Mouse (Mus musculus): Measurements from ENCODE around the gene Sap25. TPM values are rescaled to one million over a fixed set of nuclear protein-coding genes. Genes with fewer than 3 reads are reported as not detected.
A peak's percentile ranks its signal among the peaks of the same experiment; 100 is the strongest.
"Not testable (repeated sequence)": the region's sequence is repeated elsewhere in the genome, so short reads cannot be mapped to it uniquely, and the experiment has no call there.

The Sap25 gene
- polyA plus RNA-seq, 1 experiment from 2014 or later, result 5.9 TPM

DNA sequence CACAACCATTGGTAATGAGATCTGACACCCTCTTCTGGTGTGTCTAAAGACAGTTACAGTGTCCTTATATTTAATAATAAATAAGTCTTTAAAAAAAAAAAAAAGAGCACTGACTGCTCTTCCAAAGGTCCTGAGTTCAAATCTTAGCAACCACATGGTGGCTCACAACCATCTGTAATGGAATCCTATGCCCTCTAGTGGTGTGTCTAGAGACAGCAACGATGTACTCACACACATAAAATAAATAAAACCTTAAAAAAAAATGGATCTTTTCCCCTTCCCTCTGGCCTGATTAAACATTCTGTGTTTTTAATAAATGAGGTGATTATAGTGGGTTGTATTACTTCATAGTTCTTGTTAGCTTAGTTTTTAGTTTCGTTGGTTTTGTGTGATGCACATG, 26.2 kb upstream of the Sap25 start:
- WGBS, result 93% methylated on average over 2 of the region's 2 CpGs
- not testable (repeated sequence) for H3K4me2 ChIP-seq (ENCODE audit: low read length); H3K9me3 ChIP-seq (replicated peaks; ENCODE audit: control insufficient read depth, low read length, poor library complexity, severe bottlenecking); ATAC-seq; H3K27ac ChIP-seq (ENCODE audit: low read length); H3K27me3 ChIP-seq (ENCODE audit: control insufficient read depth, insufficient read depth, low read depth, low read length); H3K4me1 ChIP-seq (ENCODE audit: control insufficient read depth, insufficient read depth, low read length); H3K4me3 ChIP-seq (ENCODE audit: low read depth, low read length); H3K9ac ChIP-seq (ENCODE audit: low read depth, low read length); H3K36me3 ChIP-seq (ENCODE audit: control insufficient read depth, insufficient read depth, low read length)

DNA sequence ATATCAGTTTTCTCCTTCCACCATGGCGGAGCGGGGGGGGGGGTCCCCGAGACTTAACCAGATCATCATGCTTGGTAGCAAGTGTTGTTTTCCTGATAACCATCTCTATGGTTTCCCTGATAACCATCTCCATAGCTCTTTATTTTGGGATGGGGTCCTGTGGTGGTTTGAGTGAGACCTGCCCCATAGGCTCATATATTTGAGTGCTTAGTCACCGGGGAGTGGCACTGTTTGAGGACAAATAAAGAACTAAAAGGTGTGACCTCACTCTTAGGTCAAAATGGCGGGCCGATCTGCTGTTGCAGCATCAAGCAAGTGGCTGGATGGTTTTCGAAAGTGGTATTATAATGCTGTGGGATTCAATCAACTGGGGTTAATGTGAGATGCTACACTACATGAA, 25.8 kb upstream of the Sap25 start:
- 91% methylated on average over 7 of the region's 7 CpGs for WGBS
- ATAC-seq, result no peak

DNA sequence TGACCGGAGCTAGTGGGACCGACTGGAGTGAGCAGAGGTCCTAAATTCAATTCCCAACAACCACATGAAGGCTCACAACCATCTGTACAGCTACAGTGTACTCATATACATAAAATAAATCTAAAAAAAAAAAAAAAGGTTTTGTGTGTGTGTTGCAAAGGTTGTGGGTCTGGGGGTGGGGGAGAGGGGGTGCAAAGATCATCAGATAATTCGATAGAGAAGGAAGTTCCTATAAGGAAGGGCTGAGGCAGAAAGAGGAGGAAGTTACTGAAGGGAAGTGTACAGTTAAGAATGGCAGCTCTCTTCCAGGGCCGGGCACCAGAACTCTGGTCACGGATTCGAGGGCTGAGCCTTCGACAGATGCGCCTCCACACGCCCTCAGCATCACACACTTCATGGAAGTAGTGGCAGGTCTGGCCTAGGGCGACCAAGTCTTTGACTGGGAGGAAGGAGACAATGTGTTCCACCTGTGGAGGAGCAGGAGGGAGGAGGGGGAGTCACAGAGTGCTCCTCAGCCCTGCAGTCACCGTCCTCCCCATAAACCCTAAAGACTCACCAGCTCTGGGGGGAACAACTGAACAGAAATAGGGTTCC, 17.1 kb upstream of the Sap25 start:
- 87% methylated on average over 11 of the region's 11 CpGs for WGBS
- H3K4me1 ChIP-seq (ENCODE audit: control insufficient read depth, insufficient read depth, low read length), result peaks cover 4% of the 10 kb centered on the region; the same call in 1 of the 2 replicates
- H3K27ac ChIP-seq (ENCODE audit: low read length), result no peak overlapping the region
- no peaks in the 10 kb centered on the region for H3K36me3 ChIP-seq (ENCODE audit: control insufficient read depth, insufficient read depth, low read length)
- H3K4me2 ChIP-seq (ENCODE audit: low read length), result no peak overlapping the region
- no peaks in the 10 kb centered on the region for H3K27me3 ChIP-seq (ENCODE audit: control insufficient read depth, insufficient read depth, low read depth, low read length)
- H3K9me3 ChIP-seq (replicated peaks; ENCODE audit: control insufficient read depth, low read length, poor library complexity, severe bottlenecking), result no peaks in the 10 kb centered on the region
- no peak for ATAC-seq
- H3K9ac ChIP-seq (ENCODE audit: low read depth, low read length), result no peak overlapping the region
- no peak overlapping the region for H3K4me3 ChIP-seq (ENCODE audit: low read depth, low read length)

More for the DNA sequence above, 25.8 kb upstream of the Sap25 start:
- no peak overlapping the region for H3K4me3 ChIP-seq (ENCODE audit: low read depth, low read length)
- H3K36me3 ChIP-seq (ENCODE audit: control insufficient read depth, insufficient read depth, low read length), result no peaks in the 10 kb centered on the region
- no peaks in the 10 kb centered on the region for H3K27me3 ChIP-seq (ENCODE audit: control insufficient read depth, insufficient read depth, low read depth, low read length)
- H3K4me1 ChIP-seq (ENCODE audit: control insufficient read depth, insufficient read depth, low read length), result no peaks in the 10 kb centered on the region
- H3K9me3 ChIP-seq (replicated peaks; ENCODE audit: control insufficient read depth, low read length, poor library complexity, severe bottlenecking), result no peaks in the 10 kb centered on the region
- H3K27ac ChIP-seq (ENCODE audit: low read length), result no peak overlapping the region
- H3K4me2 ChIP-seq (ENCODE audit: low read length), result no peak overlapping the region
- no peak overlapping the region for H3K9ac ChIP-seq (ENCODE audit: low read depth, low read length)

DNA sequence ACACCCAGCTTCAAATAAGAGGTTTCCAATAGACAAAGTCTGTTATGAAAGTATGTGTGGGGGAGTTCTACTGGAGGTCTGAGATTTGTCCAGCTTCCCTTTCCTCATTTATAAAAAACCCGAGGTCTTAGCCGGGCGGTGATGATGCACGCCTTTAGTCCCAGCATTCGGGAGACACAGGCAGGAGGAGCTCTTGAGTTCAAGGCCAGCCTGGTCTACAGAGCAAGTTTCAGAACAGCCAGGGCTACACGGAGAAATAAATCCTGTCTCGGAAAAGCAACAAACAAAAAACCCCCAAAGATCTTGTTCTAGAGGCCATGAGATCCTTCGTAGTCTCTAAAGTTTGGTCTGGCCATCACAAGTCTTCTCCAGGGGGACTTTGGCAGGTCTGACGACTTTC, 13.1 kb upstream of the Sap25 start:
- no peaks in the 10 kb centered on the region for H3K27me3 ChIP-seq (ENCODE audit: control insufficient read depth, insufficient read depth, low read depth, low read length)
- peak overlapping the region; percentile 76 for H3K9ac ChIP-seq (ENCODE audit: low read depth, low read length)
- no peaks in the 10 kb centered on the region for H3K9me3 ChIP-seq (replicated peaks; ENCODE audit: control insufficient read depth, low read length, poor library complexity, severe bottlenecking)
- no peaks in the 10 kb centered on the region for H3K36me3 ChIP-seq (ENCODE audit: control insufficient read depth, insufficient read depth, low read length)
- WGBS, result 2% methylated on average over 9 of the region's 9 CpGs
- no peak for ATAC-seq
- H3K4me2 ChIP-seq (ENCODE audit: low read length), result peak overlapping the region; percentile 89
- H3K4me3 ChIP-seq (ENCODE audit: low read depth, low read length), result peak overlapping the region; percentile 55
- peaks cover 23% of the 10 kb centered on the region for H3K4me1 ChIP-seq (ENCODE audit: control insufficient read depth, insufficient read depth, low read length)
- H3K27ac ChIP-seq (ENCODE audit: low read length), result peak overlapping the region; percentile 88

DNA sequence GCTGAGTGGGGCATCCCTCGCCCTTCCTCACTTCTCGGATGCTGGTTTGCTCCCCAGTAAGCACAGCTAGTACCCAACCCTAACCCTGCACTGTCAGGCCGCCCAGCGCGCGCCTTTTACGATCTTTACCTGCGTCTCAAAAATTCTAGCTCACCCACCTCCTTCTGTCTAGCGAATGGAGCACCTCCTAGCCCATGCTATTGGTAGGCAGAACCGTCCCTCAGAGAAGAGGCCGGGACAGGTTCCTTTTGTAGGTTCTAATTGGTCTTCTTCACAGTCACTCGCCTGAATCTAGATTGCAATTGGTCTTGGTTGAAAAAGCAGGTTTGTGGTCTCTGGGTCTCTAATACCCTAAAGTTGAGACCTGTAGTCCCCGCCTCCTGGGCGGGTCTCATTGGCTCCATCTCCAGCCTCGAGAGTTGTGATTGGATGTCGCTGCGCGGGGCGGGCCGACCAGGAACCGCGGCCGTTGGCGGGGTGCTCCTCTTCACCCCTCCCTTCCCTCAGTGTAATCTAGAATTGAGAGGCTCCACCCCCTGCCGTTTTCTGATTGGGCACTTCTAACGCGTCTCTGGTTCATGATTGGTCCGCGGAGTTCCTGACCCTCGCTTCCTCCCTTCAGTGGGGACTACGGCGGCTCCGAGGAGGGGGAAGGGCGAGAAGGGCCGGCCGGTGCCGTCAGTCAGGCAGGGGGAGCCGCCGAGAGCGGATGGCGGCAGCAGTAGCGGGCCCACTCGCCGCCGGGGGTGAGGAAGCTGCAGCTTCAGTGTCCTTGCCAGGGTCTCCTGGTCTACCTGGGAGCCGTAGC, 12.4 kb upstream of the Sap25 start, which contains the start of the genes Fbxo24, Lrch4 and Gm20605:
Gene Fbxo24, minus strand, starts transcription at position 505 of the 808 bp plus-strand sequence.
Gene Lrch4, plus strand, starts transcription at position 624 of the 808 bp plus-strand sequence.
Gene Gm20605, plus strand, starts transcription at position 678 of the 808 bp plus-strand sequence.
- Histone ChIP-seq H3K4me2 (ENCODE audit: low read length) (peak within 1 kb of the TSS; percentile 96), H3K4me1 (ENCODE audit: control insufficient read depth, insufficient read depth, low read length) (peaks cover 23% of the 10 kb centered on the region), H3K9ac (ENCODE audit: low read depth, low read length) (peak within 1 kb of the TSS; percentile 84), H3K9me3 (replicated peaks; ENCODE audit: control insufficient read depth, low read length, poor library complexity, severe bottlenecking) (no peaks in the 10 kb centered on the region), H3K36me3 (ENCODE audit: control insufficient read depth, insufficient read depth, low read length) (no peaks in the 10 kb centered on the region), H3K27me3 (ENCODE audit: control insufficient read depth, insufficient read depth, low read depth, low read length) (no peaks in the 10 kb centered on the region), H3K27ac (ENCODE audit: low read length) (peak within 1 kb of the TSS; percentile 90), H3K4me3 (ENCODE audit: low read depth, low read length) (peak within 1 kb of the TSS; percentile 93)
- under 1% methylated on average over 46 of the region's 46 CpGs for WGBS
- peak; percentile 99 for ATAC-seq

DNA sequence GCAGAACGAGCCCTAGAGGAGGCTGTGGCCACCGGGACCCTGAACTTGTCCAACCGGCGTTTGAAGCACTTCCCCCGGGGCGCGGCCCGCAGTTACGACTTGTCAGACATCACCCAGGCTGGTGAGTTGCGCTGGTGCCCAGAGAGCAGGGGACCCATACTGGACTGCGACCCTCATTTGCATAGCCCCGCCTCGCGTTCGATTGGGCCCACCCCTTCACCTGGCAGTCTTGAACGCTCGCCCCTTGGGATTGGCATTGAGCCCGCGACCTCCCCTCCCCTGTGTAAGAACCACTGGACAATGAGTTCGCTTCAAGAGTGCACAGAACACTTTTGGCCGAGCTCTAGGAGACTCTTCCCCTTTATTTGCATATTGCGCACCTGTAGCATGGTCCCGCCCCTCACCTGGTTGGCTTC, 11.8 kb upstream of the Sap25 start:
- Histone ChIP-seq H3K4me2 (ENCODE audit: low read length) (peak overlapping the region; percentile 96), H3K27ac (ENCODE audit: low read length) (peak overlapping the region; percentile 90), H3K4me3 (ENCODE audit: low read depth, low read length) (peak overlapping the region; percentile 93), H3K9me3 (replicated peaks; ENCODE audit: control insufficient read depth, low read length, poor library complexity, severe bottlenecking) (no peaks in the 10 kb centered on the region), H3K9ac (ENCODE audit: low read depth, low read length) (peak overlapping the region; percentile 84), H3K4me1 (ENCODE audit: control insufficient read depth, insufficient read depth, low read length) (peaks cover 23% of the 10 kb centered on the region), H3K27me3 (ENCODE audit: control insufficient read depth, insufficient read depth, low read depth, low read length) (no peaks in the 10 kb centered on the region), H3K36me3 (ENCODE audit: control insufficient read depth, insufficient read depth, low read length) (no peaks in the 10 kb centered on the region; the same call in 1 of the 2 replicates)
- WGBS, result under 1% methylated on average over 23 of the region's 23 CpGs
- ATAC-seq, result peak; percentile 43

DNA sequence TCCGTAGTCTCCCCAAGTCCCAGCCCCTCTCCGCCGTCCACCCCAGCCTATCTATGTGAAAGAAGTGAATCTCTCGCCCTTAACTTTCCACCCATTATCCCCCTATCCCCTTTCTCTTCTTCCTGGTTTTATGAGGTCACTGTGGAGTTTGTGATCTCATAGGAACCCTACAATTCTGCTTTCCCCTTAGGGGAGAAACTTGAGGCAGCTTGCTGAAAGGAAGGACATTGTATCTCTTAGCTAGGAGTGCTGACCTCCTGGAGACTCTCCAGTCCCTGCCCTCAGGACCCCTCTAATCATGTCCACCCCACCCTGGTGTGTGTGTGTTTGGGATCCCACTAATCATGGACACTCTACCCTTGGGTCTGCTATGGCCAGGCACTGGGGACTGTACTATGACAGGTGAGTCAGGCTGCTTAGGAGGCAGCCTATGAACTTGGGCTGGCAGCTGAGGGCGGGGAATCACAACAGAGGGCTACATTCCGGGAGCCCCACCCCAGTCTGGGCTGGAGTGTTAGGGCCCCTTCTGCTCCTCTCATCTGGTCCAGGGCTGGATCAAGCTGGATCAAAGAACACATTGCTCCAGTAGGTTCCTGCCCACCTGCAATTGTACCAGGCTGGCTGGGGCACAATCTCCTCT, 11.1 kb upstream of the Sap25 start:
- H3K27ac ChIP-seq (ENCODE audit: low read length), result no peak overlapping the region; the same call in 1 of the 2 replicates
- H3K4me1 ChIP-seq (ENCODE audit: control insufficient read depth, insufficient read depth, low read length), result peaks cover 23% of the 10 kb centered on the region
- WGBS, result 21% methylated on average over 6 of the region's 6 CpGs
- peak overlapping the region; percentile 84 for H3K9ac ChIP-seq (ENCODE audit: low read depth, low read length)
- no peaks in the 10 kb centered on the region for H3K9me3 ChIP-seq (replicated peaks; ENCODE audit: control insufficient read depth, low read length, poor library complexity, severe bottlenecking)
- H3K27me3 ChIP-seq (ENCODE audit: control insufficient read depth, insufficient read depth, low read depth, low read length), result no peaks in the 10 kb centered on the region
- H3K4me2 ChIP-seq (ENCODE audit: low read length), result peak overlapping the region; percentile 96
- ATAC-seq, result no peak
- peak overlapping the region; percentile 93 for H3K4me3 ChIP-seq (ENCODE audit: low read depth, low read length)
- peaks cover under 1% of the 10 kb centered on the region; the same call in 1 of the 2 replicates for H3K36me3 ChIP-seq (ENCODE audit: control insufficient read depth, insufficient read depth, low read length)

DNA sequence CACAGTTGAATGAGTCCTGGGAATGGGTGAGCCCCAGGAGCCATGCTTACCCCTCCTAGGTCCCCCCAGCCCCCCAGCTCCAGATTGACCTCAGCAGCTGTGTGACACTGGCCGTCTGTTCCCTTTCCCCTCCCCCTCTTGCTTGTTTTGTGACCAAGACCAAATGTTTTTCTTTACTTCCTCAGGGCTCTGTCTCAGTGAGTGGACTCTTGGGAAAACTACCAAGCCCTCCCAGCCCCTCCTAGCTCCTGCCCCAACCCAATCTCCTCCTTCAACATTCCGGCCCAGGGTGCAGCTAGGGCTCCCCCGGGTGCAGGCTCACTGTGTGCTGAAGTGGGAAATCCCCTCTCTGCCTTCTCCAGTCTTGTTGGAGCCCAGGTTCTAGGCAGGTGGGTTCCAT, 10.5 kb upstream of the Sap25 start:
- peak overlapping the region; percentile 45; the same call in 1 of the 2 replicates for H3K9ac ChIP-seq (ENCODE audit: low read depth, low read length)
- WGBS, result 39% methylated on average over 3 of the region's 3 CpGs
- no peak overlapping the region for H3K4me3 ChIP-seq (ENCODE audit: low read depth, low read length)
- ATAC-seq, result no peak
- H3K27ac ChIP-seq (ENCODE audit: low read length), result peak overlapping the region; percentile 47
- H3K4me1 ChIP-seq (ENCODE audit: control insufficient read depth, insufficient read depth, low read length), result peaks cover 23% of the 10 kb centered on the region
- no peaks in the 10 kb centered on the region for H3K9me3 ChIP-seq (replicated peaks; ENCODE audit: control insufficient read depth, low read length, poor library complexity, severe bottlenecking)
- H3K27me3 ChIP-seq (ENCODE audit: control insufficient read depth, insufficient read depth, low read depth, low read length), result no peaks in the 10 kb centered on the region
- peaks cover 5% of the 10 kb centered on the region; the same call in 1 of the 2 replicates for H3K36me3 ChIP-seq (ENCODE audit: control insufficient read depth, insufficient read depth, low read length)
- peak overlapping the region; percentile 96 for H3K4me2 ChIP-seq (ENCODE audit: low read length)

All from midbrain, embryonic 16.5 days (tissue).